Mouse (Mus musculus): ENCODE results near the gene Pigq. TPM values are rescaled to one million over a fixed set of nuclear protein-coding genes. Genes with fewer than 3 reads are reported as not detected.

Gene Pigq
- total and polyA plus RNA-seq, 2 experiments: 11.5 to 52.5 TPM

GRCm38 (mm10) chr17:25941511-25942241, 3.1 kb downstream of the Pigq start:
- Histone ChIP-seq H3K36me3 (ENCODE audit: control insufficient read depth, insufficient read depth, low read length) (no peaks in the 10 kb centered on the region), H3K4me3 (ENCODE audit: insufficient read depth, low read depth, low read length) (peak overlapping the region; percentile 78), H3K9ac (ENCODE audit: low read depth, low read length) (peak overlapping the region; percentile 79), H3K27me3 (ENCODE audit: control insufficient read depth, insufficient read depth, low read length) (no peaks in the 10 kb centered on the region), H3K27ac (replicated peaks; ENCODE audit: insufficient read depth, low read depth, low read length) (peak overlapping the region; percentile 59), H3K4me1 (ENCODE audit: control insufficient read depth, insufficient read depth, low read length) (peaks cover 7% of the 10 kb centered on the region), H3K79me2 (ENCODE audit: control insufficient read depth, insufficient read depth, low read length) (peaks cover 7% of the 10 kb centered on the region; the same call in 1 of the 2 replicates)
- no peak for TF ChIP-seq CTCF (IDR thresholded peaks at IDR 0.05; ENCODE audit: low read depth, low read length)
- peak; percentile 53; the same call in 1 of the 2 replicates for TF ChIP-seq POLR2A (IDR thresholded peaks at IDR 0.05; ENCODE audit: extremely low read depth, insufficient read depth, low read length)
- peak; percentile 48 for DNase-seq (ENCODE audit: extremely low read depth, low read depth, low spot score)
- WGBS: 4% methylated on average over 47 of the region's 54 CpGs

GRCm38 (mm10) chr17:25934526-25934925, 10.2 kb downstream of the Pigq start:
- WGBS: 43% methylated on average over 1 of the region's 1 CpGs
- H3K4me3 ChIP-seq (ENCODE audit: insufficient read depth, low read depth, low read length): no peak overlapping the region
- no peaks in the 10 kb centered on the region for H3K27me3 ChIP-seq (ENCODE audit: control insufficient read depth, insufficient read depth, low read length)
- H3K36me3 ChIP-seq (ENCODE audit: control insufficient read depth, insufficient read depth, low read length): peaks cover 26% of the 10 kb centered on the region
- DNase-seq (ENCODE audit: extremely low read depth, low read depth, low spot score): no peak
- no peak overlapping the region for H3K27ac ChIP-seq (replicated peaks; ENCODE audit: insufficient read depth, low read depth, low read length)
- no peak overlapping the region for H3K9ac ChIP-seq (ENCODE audit: low read depth, low read length)
- H3K4me1 ChIP-seq (ENCODE audit: control insufficient read depth, insufficient read depth, low read length): no peaks in the 10 kb centered on the region
- 0 out of 2 replicates have a peak, but pooled peaks cover 4% of the 10 kb centered on the region for H3K79me2 ChIP-seq (ENCODE audit: control insufficient read depth, insufficient read depth, low read length)
- no peak for TF ChIP-seq POLR2A (IDR thresholded peaks at IDR 0.05; ENCODE audit: extremely low read depth, insufficient read depth, low read length)
- TF ChIP-seq CTCF (IDR thresholded peaks at IDR 0.05; ENCODE audit: low read depth, low read length): no peak

DNA sequence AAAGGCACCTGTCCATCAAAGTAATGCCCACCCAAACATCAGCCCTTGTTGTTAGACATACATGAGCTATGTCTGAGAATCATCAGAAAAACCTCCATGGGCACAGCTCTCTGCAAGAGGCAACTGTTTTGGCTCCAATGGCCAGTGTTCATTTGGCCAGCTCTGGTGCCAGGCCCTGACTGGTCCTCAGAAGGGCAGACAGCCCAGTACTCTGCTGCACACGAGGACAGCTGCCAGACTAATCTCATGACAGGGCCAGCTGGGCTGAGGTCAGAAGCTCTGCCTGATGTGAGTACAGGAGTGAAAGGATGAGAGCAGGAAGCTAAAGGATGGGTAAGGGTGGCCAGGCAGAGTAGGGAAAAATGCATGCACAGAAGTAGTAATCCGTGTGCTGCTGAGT, 19.4 kb downstream of the Pigq start:
- H3K27me3 ChIP-seq (ENCODE audit: control insufficient read depth, insufficient read depth, low read length): no peaks in the 10 kb centered on the region
- H3K27ac ChIP-seq (replicated peaks; ENCODE audit: insufficient read depth, low read depth, low read length): no peak overlapping the region
- 43% methylated on average over 2 of the region's 2 CpGs for WGBS
- DNase-seq (ENCODE audit: extremely low read depth, low read depth, low spot score): peak; percentile 90
- H3K4me3 ChIP-seq (ENCODE audit: insufficient read depth, low read depth, low read length): no peak overlapping the region
- peaks cover 11% of the 10 kb centered on the region; the same call in 1 of the 2 replicates for H3K36me3 ChIP-seq (ENCODE audit: control insufficient read depth, insufficient read depth, low read length)
- peaks cover 4% of the 10 kb centered on the region; the same call in 1 of the 2 replicates for H3K4me1 ChIP-seq (ENCODE audit: control insufficient read depth, insufficient read depth, low read length)
- no peaks in the 10 kb centered on the region for H3K79me2 ChIP-seq (ENCODE audit: control insufficient read depth, insufficient read depth, low read length)
- TF ChIP-seq CTCF (IDR thresholded peaks at IDR 0.05; ENCODE audit: low read depth, low read length) (no peak), POLR2A (IDR thresholded peaks at IDR 0.05; ENCODE audit: extremely low read depth, insufficient read depth, low read length) (no peak)
- H3K9ac ChIP-seq (ENCODE audit: low read depth, low read length): no peak overlapping the region

DNA sequence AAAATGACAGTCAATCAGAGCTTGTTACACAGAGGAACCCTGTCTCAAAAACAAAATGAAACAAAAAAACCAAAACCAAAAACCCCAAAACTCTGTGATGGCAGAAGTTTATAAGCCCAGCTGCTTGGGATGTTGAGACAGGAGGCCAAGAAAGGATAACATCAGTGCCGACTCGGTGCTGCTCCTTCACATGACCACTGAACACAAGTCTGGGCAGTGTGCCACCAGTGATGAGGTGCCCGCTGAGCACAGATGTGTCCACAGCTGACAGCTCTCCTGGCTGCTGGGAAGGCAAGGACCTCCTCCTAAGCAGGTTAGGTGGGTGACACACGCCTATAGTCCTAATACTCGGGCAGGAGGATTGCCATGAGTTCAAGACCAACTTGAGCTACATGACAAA, 22.6 kb downstream of the Pigq start:
- Histone ChIP-seq H3K27me3 (ENCODE audit: control insufficient read depth, insufficient read depth, low read length) (no peaks in the 10 kb centered on the region), H3K79me2 (ENCODE audit: control insufficient read depth, insufficient read depth, low read length) (peaks cover 20% of the 10 kb centered on the region), H3K4me1 (ENCODE audit: control insufficient read depth, insufficient read depth, low read length) (peaks cover 13% of the 10 kb centered on the region), H3K27ac (replicated peaks; ENCODE audit: insufficient read depth, low read depth, low read length) (no peak overlapping the region), H3K9ac (ENCODE audit: low read depth, low read length) (no peak overlapping the region), H3K4me3 (ENCODE audit: insufficient read depth, low read depth, low read length) (no peak overlapping the region), H3K36me3 (ENCODE audit: control insufficient read depth, insufficient read depth, low read length) (peaks cover 2% of the 10 kb centered on the region; the same call in 1 of the 2 replicates)
- TF ChIP-seq CTCF (IDR thresholded peaks at IDR 0.05; ENCODE audit: low read depth, low read length): no peak
- no peak for TF ChIP-seq POLR2A (IDR thresholded peaks at IDR 0.05; ENCODE audit: extremely low read depth, insufficient read depth, low read length)
- no peak for DNase-seq (ENCODE audit: extremely low read depth, low read depth, low spot score)
- WGBS: 62% methylated on average over 5 of the region's 5 CpGs

DNA sequence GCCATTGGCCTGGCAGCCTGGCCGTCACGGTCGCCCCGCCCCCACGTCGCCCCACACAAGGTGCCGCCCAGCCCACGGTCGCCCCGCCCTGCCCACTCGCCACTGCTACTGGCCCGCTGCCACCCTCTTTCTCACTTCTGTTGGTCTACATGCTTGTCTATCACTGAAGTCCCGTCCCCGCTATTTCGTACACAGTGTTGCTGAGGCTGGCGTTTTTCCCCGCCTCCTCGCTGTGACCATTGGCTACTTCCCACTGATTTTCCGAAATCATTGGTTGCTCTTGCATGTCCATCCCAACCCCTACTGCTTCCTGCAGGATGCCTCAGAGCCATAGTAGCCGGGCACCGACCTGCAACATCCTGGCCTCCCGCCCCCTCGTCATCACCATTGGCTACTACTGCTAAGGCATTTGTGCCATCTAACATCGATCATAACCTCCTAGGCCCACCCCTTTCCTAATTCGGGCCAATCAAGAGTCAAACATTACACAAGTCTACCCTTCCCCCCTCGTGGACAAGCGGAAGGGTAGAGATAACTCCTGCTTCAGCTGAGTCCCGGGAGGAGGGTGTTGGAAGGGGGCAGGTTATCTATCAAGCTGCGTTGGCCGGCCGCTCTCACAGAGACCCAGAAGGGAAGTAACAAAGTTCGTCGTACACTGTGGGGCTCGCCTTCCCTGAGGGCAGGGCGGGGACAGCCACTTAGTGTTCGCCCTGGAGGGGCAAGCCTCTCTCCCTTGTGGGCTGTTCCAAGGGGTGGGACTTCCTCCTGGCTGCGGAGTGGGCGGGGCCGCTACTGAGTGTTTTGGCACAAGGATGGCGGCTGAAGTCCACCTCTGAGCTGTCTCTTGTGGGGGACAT, 24.7 kb downstream of the Pigq start:
- DNase-seq (ENCODE audit: extremely low read depth, low read depth, low spot score): peak; percentile 100
- Histone ChIP-seq H3K9ac (ENCODE audit: low read depth, low read length) (peak overlapping the region; percentile 66), H3K4me3 (ENCODE audit: insufficient read depth, low read depth, low read length) (peak overlapping the region; percentile 72), H3K4me1 (ENCODE audit: control insufficient read depth, insufficient read depth, low read length) (peaks cover 13% of the 10 kb centered on the region), H3K27me3 (ENCODE audit: control insufficient read depth, insufficient read depth, low read length) (no peaks in the 10 kb centered on the region), H3K79me2 (ENCODE audit: control insufficient read depth, insufficient read depth, low read length) (peaks cover 25% of the 10 kb centered on the region), H3K36me3 (ENCODE audit: control insufficient read depth, insufficient read depth, low read length) (no peaks in the 10 kb centered on the region), H3K27ac (replicated peaks; ENCODE audit: insufficient read depth, low read depth, low read length) (peak overlapping the region; percentile 89)
- WGBS: under 1% methylated on average over 39 of the region's 40 CpGs
- TF ChIP-seq CTCF (IDR thresholded peaks at IDR 0.05; ENCODE audit: low read depth, low read length) (no peak), POLR2A (IDR thresholded peaks at IDR 0.05; ENCODE audit: extremely low read depth, insufficient read depth, low read length) (peak; percentile 55; the same call in 1 of the 2 replicates)

Measured in liver, adult 2 months (tissue).